Mouse (Mus musculus) telencephalon, adult 2 months (tissue): ENCODE measurements around the gene Jak2.

Source experiments
- DNase-seq: peaks from one replicate; pipeline ENCODE4 v3.0.0-alpha.2; 2011; ENCODE audit warnings: low read depth, low spot score

Gene Jak2

DNA sequence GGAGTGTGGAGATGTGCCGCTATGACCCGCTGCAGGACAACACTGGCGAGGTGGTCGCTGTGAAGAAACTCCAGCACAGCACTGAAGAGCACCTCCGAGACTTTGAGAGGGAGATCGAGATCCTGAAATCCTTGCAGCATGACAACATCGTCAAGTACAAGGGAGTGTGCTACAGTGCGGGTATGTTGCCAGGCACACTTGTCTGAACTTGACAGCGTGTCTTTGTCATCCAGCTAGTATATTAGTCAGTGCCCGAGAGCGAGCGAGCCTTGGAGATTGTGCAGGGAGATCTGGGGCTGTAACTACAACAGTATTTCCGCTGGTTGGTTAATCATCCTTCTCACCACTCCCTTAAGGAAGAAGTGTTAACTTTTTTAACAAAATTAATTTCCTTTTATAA is 49.3 kb downstream of the Jak2 start:
- no peak for DNase-seq

DNA sequence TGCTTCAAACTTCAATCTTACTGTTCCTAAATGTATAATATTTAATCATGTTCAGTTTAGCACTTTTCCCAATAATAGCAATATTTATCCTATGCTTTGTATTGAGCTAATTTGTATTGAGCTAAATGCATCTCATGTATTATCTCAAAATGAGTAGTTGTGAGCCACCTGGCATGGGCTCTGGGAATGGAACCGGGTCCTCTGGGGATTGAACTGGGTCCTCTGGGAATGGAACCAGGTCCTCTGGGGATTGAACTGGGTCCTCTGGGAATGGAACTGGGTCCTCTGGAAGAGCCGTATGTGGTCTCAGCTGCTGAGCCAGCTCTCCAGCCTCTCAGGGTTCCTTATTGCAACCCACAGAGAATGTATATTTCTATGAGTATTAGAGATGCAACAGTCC is 50.5 kb downstream of the Jak2 start:
- no peak for DNase-seq

DNA sequence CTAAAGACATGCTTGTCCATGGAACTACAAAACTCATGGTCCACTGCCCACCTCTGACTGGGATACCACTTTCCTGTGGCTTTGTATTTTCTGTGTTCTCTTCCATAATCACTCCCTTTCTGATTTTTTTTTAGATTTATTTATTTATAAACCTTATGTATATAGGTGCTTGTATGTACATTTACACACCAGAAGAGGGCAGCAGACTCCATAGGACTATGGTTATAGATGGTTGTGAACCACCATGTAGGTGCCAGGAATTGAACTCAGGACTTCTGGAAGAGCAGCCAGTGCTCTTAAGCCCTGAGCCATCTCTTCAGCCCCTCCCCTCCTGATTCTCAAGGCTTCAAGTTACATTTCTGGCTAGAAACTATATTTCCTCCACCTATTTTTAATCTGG is 57.2 kb downstream of the Jak2 start:
- no peak for DNase-seq

DNA sequence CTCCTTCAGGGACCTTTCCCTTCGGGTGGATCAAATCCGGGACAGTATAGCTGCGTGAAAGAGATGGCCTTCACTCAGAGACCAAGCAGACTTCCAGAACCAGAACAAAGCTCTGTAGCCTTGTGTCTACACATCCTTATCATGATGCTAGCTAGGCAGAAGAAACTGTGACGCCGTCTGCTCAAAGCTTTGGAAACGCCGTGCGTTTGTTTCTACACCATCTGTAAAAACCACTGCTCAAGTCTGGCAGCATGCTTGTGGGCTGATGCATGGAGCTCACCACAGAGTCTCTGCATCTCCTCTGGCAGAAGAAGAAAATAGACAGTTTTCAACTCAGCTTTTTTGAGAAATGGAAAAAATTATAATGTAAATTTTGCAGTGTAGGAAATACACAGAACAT is 60.2 kb downstream of the Jak2 start:
- peak; percentile 46 for DNase-seq

DNA sequence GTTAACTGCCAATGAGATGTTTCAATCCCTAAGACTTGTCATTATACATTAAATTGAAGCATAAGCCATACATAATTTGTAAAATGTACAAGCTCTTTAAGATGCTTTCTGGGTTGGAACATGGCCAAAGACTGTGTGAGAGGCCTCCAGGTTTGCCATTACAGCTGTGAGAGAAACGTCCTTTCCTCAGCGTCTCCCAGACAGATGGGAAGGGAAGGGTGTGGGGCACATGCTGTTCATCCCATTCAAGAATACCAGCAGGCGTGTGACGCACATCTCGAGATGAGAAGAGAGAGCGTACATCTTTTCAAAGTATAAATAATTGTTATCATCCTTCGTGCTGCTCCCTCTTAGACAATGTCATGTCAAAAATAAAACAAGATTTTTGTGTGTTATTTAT is 61.0 kb downstream of the Jak2 start:
- DNase-seq: no peak

DNA sequence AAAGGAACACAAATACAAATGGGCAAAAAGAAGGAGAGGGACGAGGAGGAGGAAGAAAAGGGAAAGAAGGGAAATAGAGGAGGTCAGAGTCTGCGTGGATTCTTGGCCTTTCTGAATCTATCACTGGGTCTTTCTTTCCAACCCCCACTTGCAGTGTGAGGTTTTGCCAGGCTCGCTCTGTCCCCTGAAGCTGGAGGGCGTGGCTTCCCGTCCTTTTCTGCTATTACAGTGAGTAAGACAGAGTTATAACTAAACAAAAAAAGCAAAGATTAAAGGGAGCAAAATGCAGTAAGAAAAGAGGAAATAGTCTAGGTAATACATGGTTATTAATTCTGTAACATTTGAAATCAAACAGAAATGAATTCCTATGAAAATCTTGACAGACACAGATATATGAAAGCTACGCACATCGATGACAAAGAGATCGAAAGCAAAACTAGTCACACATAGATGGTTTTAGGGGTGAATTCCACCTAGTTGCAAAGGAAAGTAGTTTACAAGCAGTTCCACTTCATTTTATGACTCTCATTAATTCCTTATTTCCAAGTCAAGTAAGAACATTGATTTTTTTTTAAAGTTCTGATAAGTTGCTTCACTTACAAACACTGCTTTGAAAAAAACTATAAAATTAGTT is 71.9 kb downstream of the Jak2 start:
- no peak for DNase-seq

DNA sequence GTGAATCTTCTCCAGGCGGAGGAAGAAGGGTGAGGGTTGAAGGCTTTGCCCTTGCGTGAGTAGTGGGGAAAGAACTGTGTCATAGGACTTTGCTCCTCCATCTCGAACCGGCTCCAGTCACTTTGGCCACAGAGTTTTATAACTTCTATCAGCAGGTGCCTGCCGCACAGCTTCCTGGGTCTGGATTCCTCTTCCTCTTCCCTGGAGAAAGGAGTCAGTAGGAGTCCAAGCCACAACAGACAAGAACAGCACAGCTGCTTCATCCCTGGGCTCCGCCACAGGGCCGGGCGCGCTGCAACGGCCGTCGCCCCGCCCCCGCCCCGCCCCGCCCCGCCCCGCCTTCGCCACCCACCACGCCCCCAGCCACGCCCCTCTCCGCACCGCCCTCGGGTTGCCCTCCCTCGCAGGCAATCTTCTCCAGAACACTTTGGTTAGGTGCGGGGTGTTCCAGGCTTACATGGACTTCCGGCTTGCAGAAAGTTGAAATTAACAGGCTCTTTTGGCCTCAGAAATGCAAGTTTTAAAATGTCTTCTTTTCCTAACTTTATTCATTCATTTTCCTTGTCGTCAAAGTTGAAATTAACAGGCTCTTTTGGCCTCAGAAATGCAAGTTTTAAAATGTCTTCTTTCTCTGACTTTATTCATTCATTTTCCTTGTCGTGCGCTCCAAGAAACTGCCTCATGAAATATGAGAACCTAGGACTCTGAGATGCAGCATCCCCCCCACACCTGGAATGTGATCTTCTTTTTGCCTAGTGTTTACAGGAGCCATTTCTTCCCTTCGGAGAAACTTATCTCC is 73.6 kb downstream of the Jak2 start, which contains the start of gene Insl6:
Gene Insl6 (minus strand): TSS at position 304 of the 799 bp plus-strand sequence.
- no peak for DNase-seq

DNA sequence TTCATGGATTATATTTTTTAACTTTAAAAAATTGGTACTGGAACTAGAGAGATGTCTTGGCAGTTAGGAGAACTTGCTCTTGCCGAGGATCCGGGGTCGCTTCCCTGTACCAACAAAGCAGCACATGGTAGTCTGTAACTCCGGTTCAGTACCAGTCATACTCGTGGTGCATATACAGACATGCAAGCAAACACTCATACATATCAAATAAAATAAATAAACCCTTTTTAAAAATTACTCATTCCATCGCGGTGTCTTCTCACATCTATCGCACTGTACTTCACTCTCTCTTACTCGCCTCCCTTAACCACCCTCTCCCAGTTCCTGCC is 74.2 kb downstream of the Jak2 start:
- DNase-seq: no peak

DNA sequence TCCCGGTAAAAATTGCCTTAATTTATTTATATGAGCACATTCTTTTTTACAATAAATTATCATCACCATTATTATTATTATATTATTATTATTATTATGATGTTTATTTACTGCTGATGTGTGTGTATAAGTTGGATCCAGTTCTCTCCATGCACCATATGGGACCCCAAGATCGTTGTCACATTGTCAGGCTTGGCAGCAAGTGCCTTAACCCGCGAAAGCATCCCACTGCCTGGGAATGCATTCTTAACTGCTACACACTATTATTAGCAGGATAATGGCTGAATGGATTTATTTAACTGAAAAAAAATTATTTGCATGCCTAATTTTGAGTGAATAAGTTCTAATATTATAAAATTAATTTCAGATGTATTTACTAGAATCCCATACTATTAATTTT is 74.8 kb downstream of the Jak2 start:
- DNase-seq: no peak

DNA sequence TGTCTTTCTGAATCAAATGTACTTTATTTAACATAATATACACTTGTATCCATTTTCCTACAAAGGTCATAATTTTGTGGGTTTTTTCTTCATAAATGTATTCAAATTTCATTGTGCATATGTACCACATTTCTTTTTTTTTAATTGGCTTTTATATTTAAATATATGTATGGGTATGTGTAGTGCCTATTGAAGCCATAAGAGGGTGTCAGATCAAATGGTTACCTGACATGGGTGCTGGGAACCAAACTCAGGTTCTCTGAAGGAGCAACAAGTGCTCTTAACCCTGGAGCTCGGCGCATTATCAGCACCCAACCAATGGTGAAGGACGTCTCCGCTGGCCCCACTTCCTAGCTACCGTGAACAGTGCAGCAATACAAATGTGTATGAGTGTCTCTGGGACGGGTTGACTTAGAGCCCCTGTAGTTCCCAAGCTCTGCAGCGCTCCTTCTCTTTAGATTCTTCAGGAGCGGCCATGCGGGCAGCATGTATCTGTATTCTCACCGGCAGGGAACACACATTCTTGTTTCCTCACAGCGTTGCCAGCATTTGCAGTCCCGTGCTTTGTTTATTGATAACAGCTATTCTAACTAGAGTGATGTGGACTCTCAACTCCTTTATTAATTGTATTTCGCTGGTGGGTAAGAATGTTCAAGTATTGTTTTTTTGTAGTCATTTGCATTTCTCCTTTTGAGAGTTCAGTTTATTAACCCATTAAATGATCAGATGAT is 75.4 kb downstream of the Jak2 start:
- no peak for DNase-seq

DNA sequence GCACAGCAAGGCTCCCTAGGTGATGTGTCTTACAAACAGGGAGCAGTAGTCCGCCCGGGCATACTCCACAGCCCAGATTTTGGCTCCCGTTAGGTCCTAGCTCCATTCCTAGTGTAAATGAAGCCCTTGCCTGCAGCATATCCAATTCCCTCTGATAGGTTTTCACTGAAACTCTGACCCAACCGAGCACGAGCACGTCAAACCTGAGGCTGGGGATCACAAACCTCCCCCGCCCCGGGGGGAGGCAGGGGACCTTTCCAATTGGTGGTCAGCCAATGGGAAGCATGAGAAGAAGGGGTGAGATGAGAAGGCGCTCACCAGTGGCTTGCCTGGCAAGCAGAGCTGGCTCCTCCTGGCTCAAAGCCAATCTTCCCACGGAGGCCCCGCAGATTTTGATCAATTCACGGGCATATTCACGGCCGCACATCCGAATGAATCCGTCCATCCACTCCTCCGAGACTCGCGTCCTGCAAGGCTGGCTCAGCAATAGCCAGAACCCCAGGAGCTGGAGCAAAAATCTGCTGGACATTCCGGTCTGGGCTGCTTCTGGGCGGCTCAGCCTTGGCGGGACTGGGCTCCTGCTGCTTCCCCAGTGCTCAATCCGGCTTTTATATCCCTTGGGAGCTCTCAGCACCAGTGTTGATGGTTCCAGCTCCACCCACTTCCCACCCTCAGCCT is 82.6 kb downstream of the Jak2 start, which contains the start of gene Rln1:
Gene Rln1 (minus strand): TSS at position 603 of the 678 bp plus-strand sequence.
- DNase-seq: no peak

DNA sequence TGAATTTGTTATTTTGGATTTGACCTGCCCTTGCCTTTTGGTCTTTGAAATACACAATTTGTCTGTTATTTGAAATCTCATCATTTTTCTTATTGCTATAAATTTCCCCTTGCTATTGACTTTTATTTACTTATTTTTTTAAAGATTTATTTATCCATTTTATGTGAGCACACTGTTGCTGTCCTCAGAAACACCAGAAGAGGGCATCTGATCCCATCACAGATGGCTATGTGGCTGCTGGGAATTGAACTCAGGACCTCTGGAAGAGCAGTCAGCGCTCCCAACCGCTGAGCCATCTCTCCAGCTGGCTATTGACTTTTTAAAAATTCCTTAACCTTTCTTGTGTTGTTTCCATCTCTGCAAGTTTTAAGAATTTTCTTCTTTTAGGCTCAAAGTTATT is 85.0 kb downstream of the Jak2 start:
- no peak for DNase-seq

DNA sequence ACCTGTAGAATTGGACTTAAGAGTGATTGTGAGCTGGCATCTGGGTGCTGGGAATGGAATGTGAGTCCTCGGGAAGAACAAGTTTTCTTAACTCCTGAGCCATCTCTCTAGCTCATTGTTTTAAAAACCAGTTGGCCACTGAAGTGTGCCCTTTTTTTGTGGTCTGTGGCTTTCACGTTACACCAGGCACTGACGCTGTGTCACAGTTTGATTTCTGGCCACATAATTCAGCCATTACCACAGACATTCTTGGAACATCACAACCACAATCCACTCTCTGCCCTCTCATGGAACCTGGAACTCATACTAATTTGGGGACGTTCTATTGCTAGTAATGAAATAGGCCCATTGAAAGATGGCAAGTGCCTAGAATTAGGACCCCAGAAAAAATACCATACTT is 89.4 kb downstream of the Jak2 start:
- no peak for DNase-seq

DNA sequence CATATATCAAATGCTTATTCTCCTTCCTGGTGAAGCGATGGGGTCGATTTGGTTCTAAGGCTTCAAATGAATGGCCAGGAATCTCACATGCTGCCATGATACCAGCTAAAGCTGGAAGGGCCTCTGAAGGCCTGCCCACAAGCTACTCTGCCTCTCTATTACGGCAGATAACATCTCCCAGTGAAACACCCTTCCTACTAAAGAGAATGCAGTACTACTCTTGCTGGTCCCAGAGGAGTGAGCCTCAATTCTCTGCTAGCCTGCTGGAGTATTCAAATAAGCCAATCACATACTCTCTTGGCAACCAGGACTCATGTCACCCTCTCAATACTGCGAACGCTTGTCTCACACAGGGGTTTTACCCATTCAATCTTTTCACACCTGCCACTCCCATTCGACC is 90.7 kb downstream of the Jak2 start:
- no peak for DNase-seq

DNA sequence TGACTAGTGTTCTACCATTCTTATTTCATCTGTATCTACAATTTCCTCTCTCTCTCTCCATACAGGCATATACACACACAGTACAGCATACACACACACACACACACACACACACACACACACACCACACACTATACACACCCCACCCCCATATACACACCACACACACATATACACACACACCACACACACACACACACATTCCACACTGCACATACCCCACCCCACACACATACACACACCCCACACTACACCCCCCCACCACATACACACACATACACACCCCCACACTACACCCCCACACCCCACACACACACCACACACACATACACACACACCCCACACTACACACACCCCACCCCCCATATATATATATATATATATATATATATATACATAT is 93.2 kb downstream of the Jak2 start:
- no peak for DNase-seq

DNA sequence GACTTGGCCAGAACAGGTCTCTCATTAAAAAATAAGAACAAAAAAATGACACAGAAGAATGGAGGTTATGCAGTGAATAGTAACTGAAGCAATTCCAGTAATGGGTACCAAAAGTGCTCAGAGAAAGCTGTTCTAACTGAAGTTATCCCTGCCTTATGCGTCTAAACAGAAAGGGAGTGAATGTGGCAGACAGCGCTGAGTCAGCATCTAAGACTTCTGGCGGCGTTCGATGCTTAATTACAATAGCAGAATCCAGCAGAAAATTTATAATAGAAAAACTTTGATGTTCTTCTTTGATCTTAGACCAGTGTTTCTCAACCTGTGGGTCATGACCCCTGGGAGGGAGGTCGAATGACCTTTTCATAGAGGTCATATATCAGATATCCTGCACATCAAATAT is 94.0 kb downstream of the Jak2 start:
- no peak for DNase-seq

DNA sequence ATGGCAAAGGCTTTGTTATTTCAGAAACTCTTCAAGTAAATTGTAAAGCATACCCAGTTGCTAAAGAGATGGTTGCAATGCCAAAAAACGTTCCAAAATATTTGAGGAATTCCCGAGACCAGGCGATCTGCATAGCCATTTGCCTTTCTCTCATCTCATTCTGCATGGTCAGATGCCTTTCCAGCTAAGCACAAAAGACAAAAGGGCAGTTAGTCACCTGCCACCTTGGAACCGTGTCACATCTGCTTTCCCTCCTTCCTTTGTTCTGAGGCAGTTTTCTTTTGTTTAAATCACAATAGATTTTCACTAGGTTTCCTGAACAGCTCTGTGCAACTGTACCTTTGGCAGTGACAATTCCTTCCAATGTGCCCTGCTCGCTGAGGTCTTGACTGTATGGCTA is 99.4 kb downstream of the Jak2 start:
- DNase-seq: no peak

DNA sequence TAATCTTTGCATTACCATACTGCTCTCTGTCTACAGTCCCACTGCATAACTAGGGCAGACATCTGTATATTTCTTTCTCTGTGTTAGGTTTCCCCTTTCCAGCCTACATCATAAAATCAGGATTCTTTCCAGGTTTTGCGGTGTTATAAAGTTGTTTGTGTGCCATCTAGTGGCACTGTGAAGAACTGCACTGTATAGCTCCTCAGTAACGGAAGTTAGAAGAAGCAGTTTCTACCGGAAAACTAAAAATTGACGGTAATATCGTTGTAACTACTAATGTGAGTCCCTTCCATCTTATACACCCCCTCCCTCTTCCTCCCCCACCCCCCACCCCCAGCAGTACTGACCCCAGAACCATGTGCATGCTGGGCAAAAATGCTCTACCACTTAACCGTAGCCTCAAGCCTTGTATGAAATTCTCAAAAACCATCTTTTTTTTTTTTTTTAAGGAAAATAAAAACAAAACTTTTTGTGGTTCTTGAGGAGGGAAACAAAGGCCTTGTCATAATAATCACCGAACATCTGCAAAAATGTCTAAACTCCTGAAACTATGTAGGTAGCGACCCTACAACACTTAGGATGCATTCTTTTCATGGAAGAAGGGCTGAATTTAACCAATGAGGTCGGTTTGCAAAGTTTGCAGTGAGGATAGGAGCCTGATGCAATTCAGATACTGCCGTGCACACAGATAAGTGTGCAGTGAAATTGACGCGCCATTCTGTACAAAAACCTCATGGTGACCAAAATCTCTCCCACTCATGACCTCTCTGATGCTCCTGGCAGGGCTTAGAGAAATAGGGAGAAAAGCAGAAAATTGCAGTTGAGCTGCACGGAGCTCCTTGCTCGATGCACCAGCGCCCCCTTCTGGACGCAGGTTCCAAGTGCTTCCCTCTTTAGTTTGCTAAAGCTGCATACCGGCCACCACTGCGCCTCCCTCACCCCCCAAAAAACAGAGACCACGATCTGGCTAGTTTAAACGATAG is 103.6 kb downstream of the Jak2 start:
- peak; percentile 69 for DNase-seq

DNA sequence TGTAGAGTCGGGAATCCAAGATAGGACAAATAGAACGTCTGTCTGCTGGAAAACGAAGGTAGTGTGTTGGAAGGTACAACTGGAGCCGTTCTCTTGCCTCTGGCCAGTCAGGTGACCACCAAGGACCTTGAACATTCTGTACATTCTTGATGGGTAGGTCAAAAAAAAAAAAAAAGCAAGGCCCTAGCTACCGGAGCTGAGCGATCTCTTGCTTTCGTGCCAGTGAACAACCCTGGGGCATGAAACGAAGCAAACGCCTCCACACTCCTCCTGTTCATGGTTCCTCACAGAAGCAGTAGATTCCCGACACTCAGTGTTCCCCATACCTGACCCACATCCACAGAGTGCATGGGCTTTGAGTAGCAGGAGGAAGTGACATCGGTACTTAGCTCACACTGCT is 104.7 kb downstream of the Jak2 start:
- DNase-seq: no peak

DNA sequence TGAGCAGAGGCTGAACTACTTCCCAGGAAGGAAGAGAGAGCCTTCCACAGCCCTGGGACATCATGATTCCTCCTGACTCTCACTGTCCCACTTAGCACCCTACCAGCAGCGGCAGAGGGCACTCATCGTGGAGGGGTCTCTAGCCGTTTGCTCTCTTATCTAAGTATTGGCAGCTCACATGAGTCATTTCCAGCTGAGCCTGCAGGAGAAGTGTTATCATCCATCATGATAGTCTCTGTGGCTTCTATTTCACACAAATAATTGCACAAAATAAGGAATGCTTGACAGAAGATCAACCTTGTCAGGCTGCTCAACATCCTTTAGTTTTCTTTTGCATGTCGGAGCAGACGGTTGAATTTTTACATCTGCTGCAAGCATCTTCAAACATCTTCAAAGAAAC is 108.6 kb downstream of the Jak2 start:
- DNase-seq: no peak
